Mouse (Mus musculus) G1E-ER4 (cell line): Measurements from ENCODE around the gene Vsx1. TPM values are rescaled to one million over a fixed set of nuclear protein-coding genes. Genes with fewer than 3 reads are reported as not detected.

ENCODE experiments used
- GATA1 ChIP-seq: IDR thresholded peaks from one replicate; pipeline ENCODE4 v1.8.0; 2012; ENCODE audit warnings: low read length, inconsistent platforms
- polyA plus RNA-seq: library from polyadenylated mRNA; stranded (reverse); fragments of >175 nt; gene quantifications from 2 replicates; pipeline ENCODE4 v1.2.3, GENCODE M21; 2012

The Vsx1 gene
- polyA plus RNA-seq, 1 experiment = not detected

- no peak for TF ChIP-seq GATA1
Measured at GRCm38 (mm10) chr2:150656975-150657768, 32.0 kb downstream of the Vsx1 start.

DNA sequence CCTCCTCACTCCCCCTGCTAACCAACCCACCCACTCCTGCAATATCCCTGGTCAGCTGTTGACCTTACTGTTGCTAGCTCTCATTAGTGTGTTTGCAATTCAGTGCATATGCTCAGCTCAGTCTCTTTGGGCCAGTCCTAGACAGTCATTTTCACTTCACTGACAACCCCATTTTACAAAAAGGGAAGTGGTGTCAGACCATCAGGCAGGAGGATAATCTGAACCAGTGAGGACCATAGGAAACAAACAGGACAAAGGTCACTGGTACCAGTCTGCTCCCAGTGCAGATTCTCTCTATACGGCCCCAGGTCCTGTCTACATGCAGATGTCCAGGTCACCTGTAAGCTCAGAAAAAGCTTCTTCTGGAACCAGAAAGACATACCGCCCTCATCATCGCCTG is 33.0 kb downstream of the Vsx1 start:
- no peak for TF ChIP-seq GATA1

DNA sequence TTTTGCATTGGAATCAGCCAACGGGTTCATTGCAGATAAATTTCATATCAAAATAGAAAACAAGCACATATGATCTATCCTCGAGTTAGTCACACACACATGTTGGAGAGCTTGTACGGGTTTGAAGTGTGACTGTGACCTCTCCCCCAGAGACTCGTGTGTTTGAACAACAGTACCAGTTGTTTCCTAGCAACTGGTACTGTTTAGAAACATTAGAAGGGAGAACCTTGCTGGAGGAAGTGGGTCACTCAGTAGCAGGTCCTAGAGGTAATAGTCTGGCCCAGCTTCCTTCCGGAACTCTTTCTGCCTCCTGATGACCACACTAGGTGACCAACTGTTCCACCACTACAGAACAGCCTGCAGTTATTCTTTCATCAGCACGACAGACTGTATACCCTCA is 33.9 kb downstream of the Vsx1 start:
- no peak for TF ChIP-seq GATA1

DNA sequence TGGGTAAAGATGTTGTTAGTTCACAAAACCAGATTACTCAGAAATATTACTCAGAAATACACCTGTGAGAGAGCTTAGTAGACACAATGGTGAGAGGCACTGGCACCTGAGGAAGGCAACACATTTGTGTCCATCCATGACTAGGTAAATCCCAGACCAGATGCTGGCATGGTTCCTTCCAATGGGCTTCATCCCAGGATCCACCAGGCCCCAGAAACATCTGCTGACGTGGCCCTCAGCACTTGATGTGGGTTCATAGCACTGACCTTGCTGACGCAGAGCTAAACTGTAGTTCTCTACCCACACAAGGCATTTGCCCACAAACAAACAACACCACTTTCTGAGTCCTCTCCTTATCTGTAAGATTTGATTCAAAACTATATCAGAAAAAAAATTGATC is 34.3 kb downstream of the Vsx1 start:
- TF ChIP-seq GATA1 = no peak

DNA sequence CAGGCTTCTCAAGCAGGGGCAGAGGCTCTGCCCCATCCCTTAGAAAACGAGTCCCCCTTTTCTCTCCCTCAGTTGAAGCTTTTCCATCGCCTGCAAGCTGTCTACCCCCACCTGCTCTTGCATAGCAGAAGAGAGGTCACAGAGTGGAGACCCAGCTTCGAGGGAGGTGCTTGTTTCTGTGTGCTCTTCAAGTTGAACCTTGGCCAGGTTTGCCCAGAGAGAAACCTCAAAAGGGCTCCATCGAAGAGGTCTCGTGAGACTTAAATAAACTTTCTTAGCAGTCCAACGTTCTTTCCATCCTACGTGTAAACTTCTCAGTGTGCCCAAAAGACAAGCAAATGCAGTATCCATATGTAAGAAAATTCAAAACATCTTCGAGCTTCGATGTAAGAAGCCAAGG is 37.8 kb downstream of the Vsx1 start:
- TF ChIP-seq GATA1 = no peak

DNA sequence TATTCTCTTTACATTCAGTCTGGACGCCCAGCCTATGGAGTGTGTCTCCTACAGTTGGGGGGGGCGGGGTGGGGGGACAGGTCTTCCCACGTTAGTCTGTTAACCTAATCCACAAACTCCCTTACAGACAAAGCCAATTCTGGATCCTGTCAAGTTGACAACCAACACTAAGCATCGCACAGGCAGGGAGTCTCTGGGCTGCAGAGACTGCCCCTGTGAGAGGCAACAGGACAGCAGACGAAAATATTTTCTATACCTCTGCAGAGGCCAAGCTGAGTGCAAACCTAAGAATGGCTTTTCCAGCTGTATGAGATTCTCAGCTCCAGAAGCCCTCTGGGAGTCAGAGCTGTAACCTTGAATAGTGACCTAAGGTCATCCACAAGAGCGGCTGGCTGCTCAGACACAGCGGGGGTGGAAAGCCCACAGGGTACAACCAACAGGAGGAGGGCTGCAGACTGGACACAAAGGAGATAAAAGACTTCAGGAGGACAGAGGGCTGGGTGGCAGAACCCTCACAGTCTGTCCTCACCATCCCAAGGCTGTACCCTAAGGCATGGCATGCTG is 38.6 kb downstream of the Vsx1 start:
- no peak for TF ChIP-seq GATA1

DNA sequence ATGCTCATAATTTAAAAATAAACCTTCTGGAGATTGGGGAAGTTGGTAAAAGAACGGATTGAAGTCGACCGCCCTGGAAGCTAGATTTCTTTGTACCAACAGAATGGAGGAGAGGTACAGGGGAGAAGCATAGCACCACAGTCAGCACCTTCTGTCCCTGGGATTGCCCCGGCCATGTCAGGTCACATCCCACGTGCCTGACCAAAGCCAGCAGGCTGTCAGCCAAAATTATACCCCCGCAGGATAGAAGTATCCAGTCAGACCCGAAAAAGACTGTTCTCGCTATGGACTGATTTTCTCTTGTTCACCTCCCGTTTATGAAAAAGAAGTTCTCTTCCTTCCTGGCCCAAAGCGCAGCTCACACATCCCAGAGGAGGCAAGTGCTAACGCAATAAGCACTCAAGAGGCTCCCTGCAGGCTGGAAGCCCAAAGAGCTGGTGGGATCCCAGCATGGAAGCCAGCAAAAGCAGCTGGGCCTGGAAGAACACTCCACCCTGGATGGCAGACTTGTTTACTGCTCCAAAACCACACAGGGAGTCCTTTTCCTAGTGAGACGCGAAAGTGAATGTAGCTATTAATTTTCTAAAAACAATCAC is 40.8 kb downstream of the Vsx1 start:
- TF ChIP-seq GATA1 = no peak

DNA sequence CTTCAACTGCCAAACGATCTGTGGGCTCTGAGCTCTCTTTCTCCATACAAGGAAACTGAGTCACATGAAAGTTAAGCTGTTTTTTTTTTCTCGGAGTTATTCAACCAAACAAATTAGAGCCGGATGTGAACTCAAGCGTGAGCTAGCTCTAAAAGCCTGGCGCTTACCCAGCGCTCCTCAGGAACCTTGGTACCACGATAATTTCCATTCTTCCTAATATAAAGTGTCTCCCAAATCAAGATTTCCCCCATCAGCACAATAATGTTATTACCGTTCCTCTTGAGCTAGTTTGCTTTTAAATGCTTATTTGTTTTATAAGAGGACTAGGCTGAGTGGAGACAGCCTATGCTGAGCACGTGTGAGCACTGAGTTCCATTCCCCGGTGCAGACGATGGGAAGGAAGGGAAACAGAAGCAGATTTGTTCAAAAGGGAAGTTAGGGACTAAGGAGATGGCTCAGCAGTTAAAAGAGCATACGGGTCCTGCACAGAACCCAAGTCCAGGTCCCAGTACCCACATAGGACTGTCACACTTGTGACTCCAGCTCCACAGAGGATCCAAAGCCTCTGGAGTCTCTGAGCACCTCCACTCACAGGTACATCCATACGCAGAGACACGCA is 41.4 kb downstream of the Vsx1 start:
- no peak for TF ChIP-seq GATA1

DNA sequence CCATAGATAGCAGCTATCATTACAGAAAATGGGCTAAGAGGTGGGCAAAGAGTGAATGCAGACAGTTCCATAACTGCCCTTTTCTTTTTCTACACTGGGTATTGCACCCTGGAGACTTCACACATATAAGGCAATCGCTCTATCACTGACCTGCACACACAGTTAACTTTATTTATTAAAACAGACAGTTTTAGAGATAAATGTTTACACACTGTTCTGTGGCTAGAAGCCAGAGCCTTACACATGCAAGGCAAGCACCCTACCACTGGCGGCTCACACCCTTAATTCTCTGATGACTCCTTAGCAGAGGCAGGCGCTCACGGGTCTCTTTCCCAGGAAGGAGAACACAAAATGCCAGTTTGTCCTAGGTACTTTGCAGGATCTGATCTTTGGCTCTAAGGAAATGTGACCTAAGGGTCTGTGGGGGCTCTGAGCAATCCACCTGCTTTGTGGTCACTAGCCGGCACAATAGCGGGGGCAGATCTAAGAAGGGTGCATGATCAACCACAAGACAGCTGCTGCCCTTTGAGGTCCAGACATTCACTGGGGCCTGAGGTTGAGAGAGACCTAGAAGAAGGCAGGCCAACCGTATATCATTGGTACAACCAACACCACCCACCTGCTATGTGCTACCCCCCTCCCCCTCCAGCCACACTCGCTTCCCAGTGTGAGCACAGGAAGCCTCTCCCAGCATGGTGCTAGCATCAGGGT is 42.6 kb downstream of the Vsx1 start:
- TF ChIP-seq GATA1 = peak; percentile 8

- no peak for TF ChIP-seq GATA1
Measured at GRCm38 (mm10) chr2:150645225-150645624, 43.9 kb downstream of the Vsx1 start.

- TF ChIP-seq GATA1 = no peak
Measured at GRCm38 (mm10) chr2:150643726-150644415, 45.3 kb downstream of the Vsx1 start.

- TF ChIP-seq GATA1 = no peak
Measured at GRCm38 (mm10) chr2:150643166-150643565, 46.0 kb downstream of the Vsx1 start.

GRCm38 (mm10) chr2:150638370-150638733 is 50.8 kb downstream of the Vsx1 start:
- TF ChIP-seq GATA1 = no peak

DNA sequence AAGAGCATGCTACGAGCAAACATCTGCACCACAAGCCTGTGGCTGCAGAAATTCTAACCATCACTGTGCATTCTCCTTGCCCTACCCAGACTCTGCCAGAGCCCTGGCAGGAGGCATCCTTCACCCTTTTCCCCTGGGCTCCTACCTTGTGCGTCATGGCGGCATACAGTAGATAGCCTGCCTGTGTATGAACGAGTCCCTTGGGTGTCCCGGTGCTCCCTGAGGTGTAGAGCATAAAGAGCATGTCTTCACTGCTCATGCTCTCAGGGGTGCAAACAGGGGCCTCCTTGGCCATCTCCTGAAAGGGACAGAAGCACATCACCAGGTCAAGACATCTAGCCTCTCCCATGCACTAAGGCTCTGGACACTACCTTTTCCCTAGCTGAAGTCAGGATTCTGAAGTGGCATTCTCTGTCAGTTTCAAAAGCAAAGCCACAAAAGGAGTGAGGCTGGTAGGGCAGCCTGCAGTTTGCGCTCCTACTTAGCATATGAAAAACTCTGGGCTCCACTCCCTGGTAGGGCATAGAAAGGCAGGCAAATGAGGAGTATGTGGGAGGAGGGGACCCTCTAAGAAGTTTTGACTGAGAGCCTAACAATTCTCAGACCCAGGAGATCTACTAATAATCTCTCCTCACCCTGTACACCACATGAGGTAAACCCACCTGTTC is 51.3 kb downstream of the Vsx1 start:
- no peak for TF ChIP-seq GATA1
